Mouse (Mus musculus) intestine, embryonic 16.5 days (tissue): Measurements from ENCODE around the gene Slc8a1. TPM values are rescaled to one million over a fixed set of nuclear protein-coding genes. Genes with fewer than 3 reads are reported as not detected.

Source experiments
- ATAC-seq: fragments of 200-750 bp; cut with Nextera tagmentation; 2 replicates; pipeline ENCODE4 v1.8.0; 2017; ENCODE audit warnings: moderate TSS enrichment, moderate library complexity
- H3K27ac ChIP-seq: fragments of 300-500 bp; sonication (generic); 2 replicates; pipeline ENCODE4 v1.5.1; 2014; ENCODE audit warnings: mild to moderate bottlenecking, low read length
- H3K27me3 ChIP-seq: fragments of 300-500 bp; sonication (generic); replicated peaks from 2 replicates; pipeline ENCODE4 v1.6.1; 2014; ENCODE audit warnings: low read length, control low read depth, mixed read lengths; ENCODE audit not compliant: control insufficient read depth, insufficient read depth
- H3K36me3 ChIP-seq: fragments of 300-500 bp; sonication (generic); 2 replicates; pipeline ENCODE4 v1.6.1; 2014; ENCODE audit warnings: low read length, control low read depth; ENCODE audit not compliant: control insufficient read depth, insufficient read depth
- H3K4me1 ChIP-seq: fragments of 300-500 bp; sonication (generic); 2 replicates; pipeline ENCODE4 v1.6.1; 2014; ENCODE audit warnings: low read length, control low read depth, mixed read lengths; ENCODE audit not compliant: control insufficient read depth, insufficient read depth
- H3K4me2 ChIP-seq: fragments of 300-500 bp; sonication (generic); 2 replicates; pipeline ENCODE4 v1.6.1; 2014; ENCODE audit warnings: low read depth, low read length, control low read depth
- H3K4me3 ChIP-seq: fragments of 300-500 bp; sonication (generic); 2 replicates; pipeline ENCODE4 v1.5.1; 2014; ENCODE audit warnings: mild to moderate bottlenecking, low read length
- H3K9ac ChIP-seq: fragments of 300-500 bp; sonication (generic); 2 replicates; pipeline ENCODE4 v1.6.1; 2014; ENCODE audit warnings: low read depth, low read length
- H3K9me3 ChIP-seq: fragments of 300-500 bp; sonication (generic); 2 replicates; pipeline ENCODE4 v1.6.1; 2016; ENCODE audit warnings: low read length, control low read depth; ENCODE audit not compliant: control insufficient read depth
- WGBS: fragments of 180-500 bp; shearing (Covaris S2); extraction: QIAGEN DNeasy Blood & Tissue Kit; methylation state at CpG from one replicate; pipeline ENCODE4 v1.1.7; 2014; 5-methylcytosine and 5-hydroxymethylcytosine counted together
- polyA plus RNA-seq: library from polyadenylated mRNA; unstranded; fragments of >200 nt; fragmentation: Nextera tagmentation; extraction: Ambion mirVana; gene quantifications from 2 replicates; pipeline ENCODE4 v1.2.1, GENCODE M21; 2015

Gene Slc8a1
- polyA plus RNA-seq, 1 experiment from 2014 or later, result 3.6 TPM

- ATAC-seq, result no peak
- no peak within 1 kb of the TSS for H3K27ac ChIP-seq
- H3K9me3 ChIP-seq, result no peaks in the 10 kb centered on the region
- H3K4me3 ChIP-seq, result no peak within 1 kb of the TSS
- no peak within 1 kb of the TSS for H3K9ac ChIP-seq
- H3K4me1 ChIP-seq, result no peaks in the 10 kb centered on the region
- H3K27me3 ChIP-seq, result no peaks in the 10 kb centered on the region
- no peaks in the 10 kb centered on the region for H3K36me3 ChIP-seq
- no peak within 1 kb of the TSS for H3K4me2 ChIP-seq
Measured at GRCm38 (mm10) chr17:81441463-81441862, 296.7 kb downstream of the Slc8a1 start, which contains the start of gene Gm11096. TSS of gene Gm11096 (plus strand) at chr17:81441763.

GRCm38 (mm10) chr17:81433148-81433547, 305.0 kb downstream of the Slc8a1 start:
- no peak overlapping the region for H3K27ac ChIP-seq
- H3K4me1 ChIP-seq, result no peaks in the 10 kb centered on the region
- WGBS, result 32% methylated on average over 5 of the region's 5 CpGs
- no peak overlapping the region for H3K9ac ChIP-seq
- H3K36me3 ChIP-seq, result no peaks in the 10 kb centered on the region
- H3K4me3 ChIP-seq, result no peak overlapping the region
- ATAC-seq, result no peak
- no peaks in the 10 kb centered on the region for H3K9me3 ChIP-seq
- H3K27me3 ChIP-seq, result no peaks in the 10 kb centered on the region
- H3K4me2 ChIP-seq, result no peak overlapping the region

- Histone ChIP-seq H3K9me3 (no peaks in the 10 kb centered on the region), H3K9ac (no peak overlapping the region), H3K4me3 (no peak overlapping the region), H3K4me2 (no peak overlapping the region), H3K27ac (no peak overlapping the region), H3K4me1 (no peaks in the 10 kb centered on the region), H3K36me3 (no peaks in the 10 kb centered on the region), H3K27me3 (no peaks in the 10 kb centered on the region)
- no peak for ATAC-seq
- WGBS, result 80% methylated on average over 2 of the region's 2 CpGs
Measured at GRCm38 (mm10) chr17:81432733-81433132, 305.4 kb downstream of the Slc8a1 start.

GRCm38 (mm10) chr17:81427245-81427644, 310.9 kb downstream of the Slc8a1 start:
- H3K9me3 ChIP-seq, result no peaks in the 10 kb centered on the region
- H3K9ac ChIP-seq, result no peak overlapping the region
- no peak for ATAC-seq
- no peak overlapping the region for H3K27ac ChIP-seq
- H3K4me1 ChIP-seq, result no peaks in the 10 kb centered on the region
- 86% methylated on average over 7 of the region's 7 CpGs for WGBS
- no peaks in the 10 kb centered on the region for H3K36me3 ChIP-seq
- no peaks in the 10 kb centered on the region for H3K27me3 ChIP-seq
- H3K4me2 ChIP-seq, result no peak overlapping the region
- H3K4me3 ChIP-seq, result no peak overlapping the region

GRCm38 (mm10) chr17:81424256-81424912, 313.8 kb downstream of the Slc8a1 start:
- Histone ChIP-seq H3K36me3 (no peaks in the 10 kb centered on the region), H3K9ac (no peak overlapping the region), H3K4me1 (no peaks in the 10 kb centered on the region), H3K4me2 (no peak overlapping the region), H3K9me3 (no peaks in the 10 kb centered on the region), H3K27ac (no peak overlapping the region), H3K4me3 (no peak overlapping the region), H3K27me3 (no peaks in the 10 kb centered on the region)
- 69% methylated on average over 10 of the region's 10 CpGs for WGBS
- ATAC-seq, result no peak

DNA sequence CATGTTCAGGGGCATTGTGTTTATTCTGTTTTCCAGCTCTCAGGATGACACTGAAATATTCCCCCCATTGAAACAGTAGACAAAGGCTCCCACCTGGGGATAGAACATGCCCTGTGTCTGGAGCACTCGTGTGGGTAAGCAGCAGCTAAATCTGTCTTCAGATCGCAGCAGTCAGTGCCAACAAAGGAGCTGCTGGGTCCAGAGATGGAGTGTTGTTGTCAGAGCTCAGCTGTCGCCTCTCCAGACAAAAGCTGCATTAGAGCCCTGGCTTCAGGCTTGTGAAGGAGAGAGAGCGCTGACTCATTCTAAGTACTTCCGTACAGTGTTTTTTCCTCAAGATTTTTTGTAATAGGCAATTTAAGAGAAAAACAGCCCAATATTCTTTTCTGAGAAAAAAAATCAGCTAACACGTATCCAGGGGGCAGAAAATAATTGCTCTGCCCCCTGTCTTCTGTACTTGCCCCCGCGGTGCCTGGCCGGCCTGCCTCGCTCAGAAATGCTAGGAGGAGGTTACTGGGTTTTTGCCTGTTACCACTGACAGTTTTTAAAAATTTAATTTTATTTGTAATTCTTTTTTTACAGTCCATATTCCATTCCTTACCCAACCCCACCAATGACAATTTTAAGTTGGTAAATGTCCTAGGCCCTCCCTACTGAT, 318.2 kb downstream of the Slc8a1 start:
- 80% methylated on average over 10 of the region's 10 CpGs for WGBS
- H3K9ac ChIP-seq, result no peak overlapping the region

GRCm38 (mm10) chr17:81416361-81417114, 321.6 kb downstream of the Slc8a1 start:
- Histone ChIP-seq H3K4me3 (no peak overlapping the region), H3K9me3 (no peaks in the 10 kb centered on the region), H3K27ac (no peak overlapping the region), H3K36me3 (no peaks in the 10 kb centered on the region; the same call in 1 of the 2 replicates), H3K4me1 (no peaks in the 10 kb centered on the region), H3K27me3 (no peaks in the 10 kb centered on the region), H3K4me2 (no peak overlapping the region), H3K9ac (no peak overlapping the region)
- WGBS, result 85% methylated on average over 6 of the region's 6 CpGs
- no peak for ATAC-seq

More for the DNA sequence above, 318.2 kb downstream of the Slc8a1 start:
- Histone ChIP-seq H3K27me3 (no peaks in the 10 kb centered on the region), H3K4me2 (no peak overlapping the region), H3K36me3 (no peaks in the 10 kb centered on the region; the same call in 1 of the 2 replicates), H3K4me3 (no peak overlapping the region), H3K9me3 (no peaks in the 10 kb centered on the region), H3K27ac (no peak overlapping the region), H3K4me1 (no peaks in the 10 kb centered on the region)
- no peak for ATAC-seq

- no peak overlapping the region for H3K4me3 ChIP-seq
- no peaks in the 10 kb centered on the region for H3K27me3 ChIP-seq
- H3K27ac ChIP-seq, result no peak overlapping the region
- ATAC-seq, result no peak
- no peaks in the 10 kb centered on the region for H3K36me3 ChIP-seq
- WGBS, result 91% methylated on average over 4 of the region's 4 CpGs
- H3K4me2 ChIP-seq, result no peak overlapping the region
- no peak overlapping the region for H3K9ac ChIP-seq
- H3K4me1 ChIP-seq, result no peaks in the 10 kb centered on the region
- H3K9me3 ChIP-seq, result no peaks in the 10 kb centered on the region
Measured at GRCm38 (mm10) chr17:81412736-81413135, 325.4 kb downstream of the Slc8a1 start.

DNA sequence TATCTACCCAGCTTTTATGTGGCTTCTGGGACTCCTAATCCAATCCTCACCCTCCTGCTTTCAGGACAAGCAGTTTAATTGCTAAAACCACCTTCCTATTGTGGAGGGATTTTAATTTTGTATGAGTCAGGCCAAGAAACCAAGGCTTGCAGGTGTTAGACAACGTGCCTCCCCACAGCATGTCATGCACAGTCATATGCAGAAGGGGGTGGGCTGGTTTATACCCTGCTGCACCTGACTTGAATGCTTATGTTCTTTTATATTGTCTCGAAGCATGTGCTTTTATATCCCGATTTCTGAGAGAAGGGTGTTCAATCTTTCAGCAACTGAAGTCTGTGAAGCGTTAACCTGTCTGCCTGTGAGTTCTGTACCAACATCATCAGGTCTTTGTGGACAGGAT, 334.0 kb downstream of the Slc8a1 start:
- ATAC-seq, result no peak
- no peak overlapping the region for H3K27ac ChIP-seq
- no peaks in the 10 kb centered on the region for H3K36me3 ChIP-seq
- H3K9me3 ChIP-seq, result no peaks in the 10 kb centered on the region
- WGBS, result 71% methylated on average over 4 of the region's 4 CpGs
- H3K27me3 ChIP-seq, result no peaks in the 10 kb centered on the region
- no peak overlapping the region for H3K4me3 ChIP-seq
- H3K4me1 ChIP-seq, result no peaks in the 10 kb centered on the region
- no peak overlapping the region for H3K4me2 ChIP-seq
- no peak overlapping the region for H3K9ac ChIP-seq
